Mouse (Mus musculus): ENCODE measurements around the gene Tnfrsf9.
"Not testable (repeated sequence)": the region's sequence is repeated elsewhere in the genome, so short reads cannot be mapped to it uniquely, and the experiment has no call there.

The Tnfrsf9 gene

DNA sequence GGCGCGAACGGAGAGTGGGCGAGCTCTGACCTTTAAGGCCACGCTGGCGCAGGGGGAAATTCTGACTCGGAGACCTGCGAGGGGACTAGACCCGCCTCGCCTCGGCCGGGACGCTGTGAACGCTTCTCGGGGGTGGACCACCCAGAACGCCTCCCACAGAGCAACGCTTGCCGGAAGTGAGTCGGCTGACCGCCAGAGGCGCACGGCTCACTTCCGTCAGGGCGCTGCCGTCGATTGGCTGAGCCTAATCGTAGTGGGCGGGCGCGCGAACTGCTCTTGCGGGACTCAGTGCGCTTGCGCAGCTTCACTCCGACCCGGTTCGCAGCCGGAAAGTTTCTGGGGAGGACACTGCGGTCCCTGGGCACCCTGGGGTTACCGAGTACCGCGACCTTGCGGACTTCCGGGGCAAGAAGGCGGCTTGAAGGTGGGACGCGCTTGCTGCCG is at the start of gene Tnfrsf9, which contains the start of gene Park7:
Tnfrsf9 (plus strand) TSS at position 273 of the 444 bp plus-strand sequence.
Park7 (minus strand) TSS at position 148 of the 444 bp plus-strand sequence.
- peak; percentile 99 for DNase-seq (ENCODE audit: low read depth, low spot score)

DNA sequence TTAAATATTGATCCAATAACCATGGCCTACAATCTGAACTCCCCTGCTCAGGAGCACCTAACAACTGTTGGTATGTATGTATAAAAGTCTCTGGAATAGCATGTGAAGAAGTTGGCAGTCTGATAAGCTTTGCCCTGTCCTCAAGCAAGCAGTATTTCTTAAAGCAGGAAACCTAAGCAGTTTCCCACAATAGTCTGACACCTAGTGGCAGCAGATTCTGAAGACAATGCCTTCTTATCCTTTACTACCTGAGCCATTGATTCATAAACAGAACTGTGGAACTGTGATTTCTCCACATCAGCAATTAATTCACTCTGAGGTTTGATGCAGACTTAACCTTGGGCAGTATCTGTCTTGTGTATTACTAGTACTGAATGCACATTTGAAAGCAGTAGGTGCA is 49.0 kb upstream of the Tnfrsf9 start:
- DNase-seq (ENCODE audit: low read depth, low spot score): peak; percentile 66

DNA sequence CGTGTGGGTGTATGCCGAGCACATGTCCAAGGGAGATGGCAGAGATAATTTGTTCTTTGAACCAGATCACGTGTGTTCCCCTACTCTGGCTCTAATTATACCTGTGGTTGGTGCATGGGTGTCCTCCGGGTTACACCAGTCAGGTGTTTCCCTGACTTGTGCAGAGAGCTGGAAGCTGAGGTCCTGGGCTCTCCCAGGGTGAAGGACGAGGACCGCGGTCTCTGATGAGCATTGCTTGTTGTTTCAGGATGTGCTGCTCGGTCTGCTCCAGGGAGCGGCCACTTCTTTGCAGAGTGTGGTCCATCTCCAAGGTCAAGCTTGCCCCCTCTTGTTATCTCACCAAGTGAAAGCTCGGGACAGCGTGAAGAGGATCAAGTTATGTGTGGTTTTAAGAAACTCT is 48.3 kb upstream of the Tnfrsf9 start:
- no peak for DNase-seq (ENCODE audit: low read depth, low spot score)

DNA sequence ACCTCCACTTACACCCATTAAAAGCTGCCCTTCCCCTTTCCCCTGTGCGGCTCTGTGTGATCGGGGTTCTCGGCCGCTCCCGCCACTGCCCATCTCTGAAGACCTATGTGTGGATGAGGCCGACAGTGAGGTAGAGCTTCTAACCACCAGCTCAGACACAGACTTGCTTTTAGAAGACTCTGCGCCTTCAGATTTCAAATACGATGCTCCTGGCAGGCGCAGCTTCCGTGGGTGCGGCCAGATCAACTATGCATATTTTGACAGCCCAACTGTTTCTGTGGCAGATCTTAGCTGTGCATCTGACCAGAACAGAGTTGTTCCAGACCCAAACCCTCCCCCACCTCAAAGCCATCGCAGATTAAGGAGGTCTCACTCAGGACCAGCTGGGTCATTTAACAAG is 47.9 kb upstream of the Tnfrsf9 start:
- DNase-seq (ENCODE audit: low read depth, low spot score): no peak

DNA sequence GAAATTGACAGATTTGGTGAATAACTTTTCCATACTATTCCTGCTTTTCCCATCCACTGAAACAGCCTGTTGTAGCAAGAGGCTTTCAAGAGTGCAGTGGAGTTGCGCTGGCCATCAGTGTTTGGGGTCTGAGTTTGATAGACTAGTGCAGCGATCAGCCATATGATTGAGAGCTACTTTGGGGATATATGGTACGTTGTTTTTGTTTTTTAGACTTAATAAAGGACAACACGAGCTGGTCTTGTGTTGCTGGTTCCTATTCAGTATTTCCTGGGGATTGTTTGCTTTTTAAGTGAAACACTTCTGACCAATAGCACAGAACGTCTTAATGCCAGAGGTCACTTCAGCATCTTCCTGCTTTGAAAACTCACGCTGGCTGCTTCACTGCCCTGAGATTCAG is 46.2 kb upstream of the Tnfrsf9 start:
- DNase-seq (ENCODE audit: low read depth, low spot score): no peak

DNA sequence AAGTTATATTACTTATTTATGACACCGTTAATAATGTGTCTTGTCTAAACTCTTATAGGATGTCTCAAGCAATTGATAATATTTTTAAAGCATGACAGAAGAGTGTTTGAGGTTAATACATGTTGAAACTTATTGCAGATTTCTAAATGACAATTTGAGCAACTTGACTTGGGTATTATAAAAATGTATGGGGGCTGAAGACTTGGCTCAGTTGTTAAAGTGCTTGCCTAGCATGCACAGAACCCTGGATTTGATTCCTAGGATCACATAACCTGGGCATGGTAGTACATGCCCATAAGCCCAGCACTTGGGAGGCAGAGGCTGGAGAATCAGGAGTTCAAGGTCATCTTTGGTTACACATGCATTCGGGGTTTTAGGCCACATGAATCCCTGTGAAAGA is 45.5 kb upstream of the Tnfrsf9 start:
- no peak for DNase-seq (ENCODE audit: low read depth, low spot score)

DNA sequence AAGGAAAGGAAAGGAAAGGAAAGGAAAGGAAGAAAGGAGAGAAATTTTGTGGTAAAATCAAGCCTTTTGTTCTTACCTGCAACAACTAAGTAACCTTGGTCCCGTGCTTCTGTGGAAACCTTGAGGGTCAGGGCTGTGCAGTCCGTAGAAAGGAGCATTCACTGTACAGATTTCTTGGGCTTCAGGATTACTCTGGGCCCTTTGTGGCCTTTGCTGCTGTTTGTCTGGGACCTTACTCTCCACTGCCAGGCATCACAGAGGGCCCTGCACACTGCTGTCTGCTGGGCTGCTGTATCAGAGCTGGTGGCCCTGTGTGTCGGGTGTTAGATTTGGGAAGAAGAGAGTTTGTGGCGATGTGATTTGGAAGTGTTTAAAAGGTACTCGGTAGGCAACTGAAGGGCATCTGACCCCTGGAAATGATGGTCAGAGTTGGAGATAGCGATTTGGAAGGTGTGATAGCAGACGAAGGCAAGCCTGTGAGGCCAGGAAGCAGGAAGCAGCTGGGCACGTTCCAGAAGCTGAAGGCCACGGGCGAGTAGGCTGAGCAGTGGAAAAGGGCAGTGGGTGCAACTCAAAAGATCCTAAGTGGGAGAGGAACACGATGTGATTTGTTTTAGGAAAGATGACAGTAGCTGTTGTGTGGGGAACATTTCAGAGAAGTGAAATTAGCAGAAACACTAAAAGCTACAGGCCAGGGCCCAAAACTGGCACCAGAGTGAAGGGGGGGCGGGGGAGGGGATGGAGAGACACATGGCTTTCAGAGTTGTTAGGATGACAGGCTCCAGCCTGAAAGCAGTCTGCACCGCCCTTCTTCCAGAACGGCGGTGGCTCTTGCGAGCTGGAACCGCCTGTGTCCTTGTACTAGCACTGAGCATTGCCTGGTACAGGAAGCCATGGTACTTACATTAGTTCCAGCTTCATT is 44.8 kb upstream of the Tnfrsf9 start:
- DNase-seq (ENCODE audit: low read depth, low spot score): no peak

DNA sequence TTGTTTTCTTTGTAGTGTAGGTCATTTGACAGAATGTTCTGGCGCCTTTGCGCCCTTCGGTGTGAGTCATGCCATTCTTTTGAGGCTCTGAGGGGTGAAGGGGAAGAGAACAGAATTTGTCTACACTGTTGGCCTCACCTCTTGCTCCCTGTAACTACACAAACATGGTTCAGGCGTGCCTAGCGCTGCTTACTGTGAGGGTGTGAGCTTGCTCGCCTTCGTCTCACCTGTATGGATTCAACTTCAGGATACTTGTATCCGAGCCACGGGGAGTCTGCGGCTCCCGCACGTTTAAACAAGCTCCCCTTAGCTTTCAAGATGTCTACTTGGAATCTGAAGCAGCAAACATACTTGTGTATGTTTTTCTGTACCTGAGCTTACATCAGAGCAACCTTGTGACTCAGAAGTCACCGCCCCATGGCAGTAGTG is 43.4 kb upstream of the Tnfrsf9 start:
- no peak for DNase-seq (ENCODE audit: low read depth, low spot score)

DNA sequence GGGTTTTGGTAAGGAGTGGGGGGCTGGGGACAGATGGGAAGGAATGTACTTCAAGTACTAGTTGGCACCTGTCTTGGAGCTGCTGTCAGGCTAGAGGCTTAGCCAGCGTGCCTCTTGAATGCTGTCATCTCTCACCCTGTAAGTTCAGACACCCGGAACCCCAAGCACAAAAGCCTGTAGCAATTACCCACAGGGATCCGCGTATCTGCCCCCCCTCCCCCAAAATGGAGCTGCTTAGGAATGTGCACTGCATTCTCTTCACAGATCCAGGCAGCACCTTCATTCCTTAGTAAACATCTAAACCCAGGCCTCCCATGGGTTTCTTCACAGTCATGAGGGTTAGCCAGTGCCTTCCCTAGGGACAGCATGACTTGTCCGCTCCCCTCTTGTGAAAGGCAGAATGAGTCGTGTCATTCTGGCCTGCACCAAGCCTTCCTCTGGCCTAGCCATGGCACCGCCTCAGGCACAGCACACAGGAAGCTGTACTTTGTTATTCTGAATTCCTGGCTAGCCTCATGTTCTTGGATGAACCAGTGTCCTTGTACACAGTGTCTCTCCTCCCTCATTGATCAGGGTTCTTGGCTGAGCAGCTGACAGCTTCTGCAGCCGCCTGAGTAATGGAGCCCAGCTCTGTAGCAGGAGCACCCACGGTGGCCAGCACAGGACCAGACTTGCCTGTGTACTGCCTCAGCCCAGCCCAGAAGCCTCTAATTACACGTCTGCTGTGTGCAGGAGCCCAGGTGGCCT is 42.8 kb upstream of the Tnfrsf9 start:
- no peak for DNase-seq (ENCODE audit: low read depth, low spot score)

DNA sequence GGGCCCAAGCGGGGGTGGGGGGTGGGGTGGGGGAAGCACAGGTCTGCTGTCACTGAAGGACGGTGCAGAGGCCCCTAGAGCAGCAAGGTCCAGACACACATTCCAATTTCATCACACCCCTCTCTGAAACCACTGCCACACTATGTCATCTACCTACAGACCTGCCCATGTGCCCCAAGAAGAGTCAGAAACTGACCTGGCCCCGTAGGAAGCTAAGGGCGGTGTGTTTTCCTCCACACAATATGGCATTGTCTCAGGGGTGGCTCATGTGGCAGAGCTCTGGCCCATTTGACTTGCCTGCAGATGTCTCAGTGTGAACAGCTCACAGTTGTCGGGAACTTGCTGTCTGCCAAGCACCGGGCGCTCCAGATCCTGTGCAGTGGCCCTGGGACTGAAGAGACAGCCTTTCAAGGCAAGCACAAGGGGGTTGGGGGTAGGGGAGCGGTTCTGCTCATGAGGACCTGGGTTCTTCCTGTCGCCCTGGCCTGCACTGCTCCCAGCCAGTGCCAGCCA is 42.2 kb upstream of the Tnfrsf9 start:
- DNase-seq (ENCODE audit: low read depth, low spot score): no peak

DNA sequence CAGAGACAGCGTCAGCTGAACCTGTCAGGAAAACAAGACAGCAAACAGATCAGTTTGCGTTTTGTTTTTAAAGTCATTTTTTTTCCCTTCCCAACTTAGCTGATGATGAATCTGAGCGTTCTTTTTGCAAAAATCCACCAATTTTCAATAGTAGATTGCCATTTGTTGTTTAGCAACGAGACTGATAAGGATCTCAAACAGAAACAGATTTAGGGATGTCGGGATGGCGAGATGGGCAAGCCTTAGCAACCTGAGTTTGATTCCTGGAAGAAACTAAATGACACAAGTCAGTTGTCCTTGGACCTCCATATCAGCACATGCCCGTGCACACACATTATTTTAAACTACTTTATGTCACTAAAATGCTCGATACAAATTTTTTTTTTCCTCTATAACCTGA is 41.7 kb upstream of the Tnfrsf9 start:
- no peak for DNase-seq (ENCODE audit: low read depth, low spot score)

DNA sequence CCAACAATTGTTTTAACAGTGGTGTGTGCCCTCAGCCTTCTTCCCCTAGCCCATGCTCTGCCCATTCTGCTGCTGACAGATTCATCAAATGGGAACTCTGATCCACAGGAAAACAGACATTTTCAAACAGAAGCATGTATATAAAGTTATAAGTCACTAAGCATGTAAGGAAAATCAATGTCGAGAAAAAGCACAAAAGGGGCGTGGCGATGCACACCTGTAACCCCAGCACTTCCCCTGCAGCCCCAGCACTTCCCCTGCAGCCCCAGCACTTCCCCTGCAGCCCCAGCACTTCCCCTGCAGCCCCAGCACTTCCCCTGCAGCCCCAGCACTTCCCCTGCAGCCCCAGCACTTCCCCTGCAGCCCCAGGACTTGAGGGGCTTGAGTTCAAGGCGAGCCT is 39.9 kb upstream of the Tnfrsf9 start:
- DNase-seq (ENCODE audit: low read depth, low spot score): not testable (repeated sequence)

DNA sequence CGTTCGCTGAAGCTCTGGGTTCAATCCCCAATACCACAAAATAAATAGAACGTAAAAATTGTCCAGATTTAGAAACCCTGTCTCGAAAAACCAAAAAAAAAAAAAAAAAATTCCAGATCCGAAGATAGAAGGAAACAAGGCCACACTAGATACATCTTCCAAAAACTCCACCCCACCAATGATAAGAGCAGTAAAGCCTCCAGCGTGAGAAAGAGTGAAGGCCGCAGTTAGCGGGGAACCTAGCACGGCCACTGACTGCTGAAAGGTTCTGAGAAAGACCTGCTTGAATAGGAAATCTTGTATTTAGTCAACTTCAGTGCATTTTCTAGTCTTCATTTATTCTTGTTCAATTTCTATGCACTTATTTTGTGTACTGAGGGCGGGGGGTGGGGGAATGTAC is 39.0 kb upstream of the Tnfrsf9 start:
- no peak for DNase-seq (ENCODE audit: low read depth, low spot score)

DNA sequence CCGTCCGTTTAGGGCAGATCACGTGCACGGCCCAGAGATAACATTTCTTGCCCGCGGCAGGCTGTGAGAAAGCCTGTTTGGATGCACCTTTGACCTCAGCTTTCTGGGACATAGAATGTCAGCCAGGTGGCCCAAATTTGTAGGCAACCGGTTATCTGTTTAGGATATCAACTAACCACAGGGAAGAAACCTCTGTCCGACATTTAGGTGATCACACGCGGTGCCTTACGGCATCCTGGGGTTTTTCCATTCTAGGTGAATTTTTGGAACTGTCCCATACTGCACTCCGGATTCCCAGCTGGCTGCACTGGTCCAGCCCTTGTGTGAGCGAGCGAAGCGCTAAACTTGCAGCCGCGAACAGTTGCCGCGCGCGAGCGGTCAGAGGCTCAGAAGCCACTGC is 34.7 kb upstream of the Tnfrsf9 start:
- no peak for DNase-seq (ENCODE audit: low read depth, low spot score)

DNA sequence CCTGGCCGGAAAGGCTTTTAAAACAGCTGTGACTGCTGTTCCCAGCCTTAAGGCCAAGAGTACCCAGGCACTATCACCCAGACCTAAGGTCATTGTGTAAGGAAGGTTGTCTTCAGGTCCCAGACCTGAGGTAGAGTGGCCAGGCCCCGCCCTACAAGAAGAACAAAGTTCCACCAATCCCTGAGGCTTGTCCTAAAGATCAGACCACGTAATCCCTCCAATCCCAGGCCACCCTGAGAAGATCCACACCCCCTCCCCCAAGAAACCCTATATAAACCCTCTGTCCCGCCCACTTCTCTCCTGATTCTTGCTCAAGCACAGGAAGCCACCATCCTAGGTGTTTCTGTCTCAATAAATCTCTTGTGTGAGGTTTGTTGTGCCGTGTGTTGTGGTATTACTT is 34.0 kb upstream of the Tnfrsf9 start:
- DNase-seq (ENCODE audit: low read depth, low spot score): no peak

DNA sequence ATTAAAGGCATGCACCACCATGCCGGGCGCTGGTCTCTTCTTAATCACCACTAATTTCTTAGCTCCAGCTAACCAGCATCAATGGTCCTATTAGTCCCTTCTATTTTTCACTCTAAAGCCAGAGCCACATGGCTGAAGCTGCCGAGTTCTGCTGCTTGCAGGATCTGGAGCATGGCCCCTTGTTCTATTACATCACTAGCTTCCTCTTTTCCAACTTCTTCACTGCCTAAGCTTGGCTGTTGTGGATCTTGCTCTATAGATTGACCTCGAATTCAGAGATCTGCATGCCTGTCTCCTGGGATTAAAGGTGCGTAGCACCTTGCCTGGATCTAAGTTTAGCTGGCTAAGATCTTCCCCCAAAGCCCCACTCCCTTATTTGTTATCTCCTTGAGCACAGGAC is 31.7 kb upstream of the Tnfrsf9 start:
- DNase-seq (ENCODE audit: low read depth, low spot score): no peak

DNA sequence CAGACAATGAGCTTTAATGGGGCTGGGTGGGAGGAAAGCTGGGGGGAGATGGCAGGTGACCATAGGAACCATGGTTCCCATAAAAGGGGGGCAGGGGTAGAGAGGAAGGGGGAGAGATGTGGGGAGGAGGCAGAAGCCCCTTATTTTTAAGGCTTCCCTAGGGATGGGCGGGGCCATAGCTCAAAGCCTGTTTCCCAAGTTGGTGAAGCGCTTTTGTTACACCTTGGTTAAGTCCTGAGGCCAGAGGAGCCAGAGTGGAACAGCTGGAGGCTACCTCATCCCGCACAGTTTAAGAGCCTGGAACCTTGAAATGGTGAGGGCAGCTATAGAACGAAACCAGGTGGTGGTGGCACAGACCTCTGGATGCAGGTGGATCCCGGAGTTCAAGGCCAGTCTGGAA is 26.5 kb upstream of the Tnfrsf9 start:
- DNase-seq (ENCODE audit: low read depth, low spot score): no peak

DNA sequence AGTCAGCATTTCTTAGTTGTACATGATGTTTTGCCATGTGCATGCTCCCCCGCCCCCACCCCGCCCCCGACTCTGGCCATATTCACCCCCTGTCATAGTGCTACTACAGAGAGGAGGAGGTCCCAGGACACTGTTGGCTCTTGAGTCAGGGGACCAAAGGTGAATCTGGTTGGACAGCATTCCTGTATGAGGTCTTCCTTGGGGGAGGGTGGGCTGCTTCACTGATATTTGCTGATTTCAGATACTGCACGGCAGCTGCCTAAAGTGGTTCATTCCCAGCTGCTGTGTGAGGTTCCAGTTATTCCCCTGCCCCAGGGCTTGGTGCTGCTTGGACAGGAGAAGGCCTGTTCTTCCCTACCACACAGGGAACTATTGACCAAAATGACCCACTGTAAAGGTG is 25.9 kb upstream of the Tnfrsf9 start:
- DNase-seq (ENCODE audit: low read depth, low spot score): no peak

DNA sequence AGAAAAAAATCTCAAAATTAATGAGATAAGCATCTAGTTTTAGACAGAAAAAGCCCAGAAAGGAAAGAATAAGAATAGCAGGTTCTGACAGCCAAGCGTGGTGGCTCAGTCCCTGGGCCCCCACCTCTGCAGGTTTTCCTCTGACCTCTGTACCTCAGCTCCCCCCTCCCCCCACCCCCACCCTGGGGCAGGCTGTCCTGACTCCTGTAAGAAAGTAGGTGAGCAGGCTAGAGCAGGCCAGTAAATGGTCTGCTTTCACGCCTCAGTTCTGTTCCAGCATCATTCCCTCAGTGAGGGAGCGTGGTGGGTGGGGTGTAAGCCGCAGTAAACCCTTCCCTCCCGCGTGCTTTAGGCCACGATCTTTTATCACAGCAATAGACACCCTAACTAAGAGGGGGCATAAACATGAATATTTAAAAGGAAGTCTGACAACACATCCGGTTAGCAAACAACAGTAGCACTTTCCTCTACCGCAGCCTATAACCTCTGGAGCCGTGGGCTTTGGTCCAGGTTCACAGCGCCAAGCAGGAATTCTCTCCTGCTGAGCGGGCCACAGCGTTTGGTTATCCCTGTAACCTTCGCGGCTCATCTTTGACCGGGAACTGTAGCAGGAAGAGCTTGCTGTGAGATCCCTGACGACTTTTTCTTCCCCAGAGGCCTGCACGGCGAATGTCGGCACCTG is 24.9 kb upstream of the Tnfrsf9 start:
- DNase-seq (ENCODE audit: low read depth, low spot score): no peak

DNA sequence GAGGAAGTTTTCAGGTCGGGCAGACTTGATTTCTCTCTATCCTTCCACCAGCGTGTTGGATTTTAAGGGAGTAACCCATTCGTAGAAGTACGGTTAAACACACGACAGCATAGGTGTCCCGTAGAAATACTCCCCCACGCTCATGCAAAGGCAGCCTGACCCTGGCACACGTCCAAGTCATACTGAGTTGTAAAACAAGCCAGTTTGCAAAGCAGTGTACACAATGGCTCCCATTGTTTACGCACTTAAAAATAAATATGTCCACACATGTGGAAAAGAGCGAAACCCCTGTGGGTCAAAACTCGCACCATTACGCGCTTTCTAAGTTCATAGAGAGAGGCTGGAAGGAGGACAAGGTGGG is 24.4 kb upstream of the Tnfrsf9 start:
- no peak for DNase-seq (ENCODE audit: low read depth, low spot score)

DNA sequence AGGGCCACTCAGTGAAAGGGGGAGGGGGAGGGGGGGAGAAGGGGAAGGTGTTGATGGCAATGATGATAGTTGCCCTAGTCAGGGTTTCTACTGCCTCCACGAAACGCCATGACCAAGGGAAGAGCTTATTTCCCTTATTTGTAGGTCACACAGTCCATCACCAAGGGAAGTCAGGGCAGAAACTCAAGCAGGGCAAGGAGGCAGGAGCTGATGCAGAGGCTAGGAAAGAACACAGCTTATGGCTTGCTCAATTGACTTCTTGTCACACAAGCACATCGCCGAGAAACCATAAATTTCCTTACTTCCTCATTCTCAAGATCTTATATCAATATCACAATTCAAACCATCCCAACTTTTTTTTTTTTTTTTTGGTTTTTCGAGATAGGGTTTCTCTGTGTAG is 23.1 kb upstream of the Tnfrsf9 start:
- DNase-seq (ENCODE audit: low read depth, low spot score): no peak
